Mouse (Mus musculus) CH12.LX (cell line): ENCODE measurements around the gene Tmem178. TPM values are rescaled to one million over a fixed set of nuclear protein-coding genes. Genes with fewer than 3 reads are reported as not detected.

ENCODE experiments used
- DNase-seq: peaks from one replicate; pipeline ENCODE4 v3.0.0-alpha.2; 2013; ENCODE audit errors: extremely low read depth
- H3K27ac ChIP-seq: 2 replicates; pipeline ENCODE4 v1.5.1; 2012; ENCODE audit warnings: low read depth, mild to moderate bottlenecking, control low read depth, moderate library complexity; ENCODE audit not compliant: insufficient read depth
- H3K27me3 ChIP-seq: replicated peaks from 2 replicates; pipeline ENCODE3; 2012; ENCODE audit warnings: inconsistent platforms
- H3K36me3 ChIP-seq, 2 experiments: replicated peaks in 1 of 2; 2 replicates each; pipeline versions ENCODE3 to v1.6.1; 2012; ENCODE audit warnings: inconsistent platforms in 1 of 2, low read length in 1 of 2, mild to moderate bottlenecking in 1 of 2, mixed read lengths in 1 of 2, moderate library complexity in 1 of 2; ENCODE audit not compliant: control insufficient read depth in 1 of 2, insufficient read depth in 1 of 2
- H3K4me1 ChIP-seq, 2 experiments: 2 replicates each; pipeline ENCODE4 v1.6.1; 2012; ENCODE audit warnings: inconsistent platforms in 1 of 2, moderate library complexity in 1 of 2; ENCODE audit not compliant: insufficient read depth in 2 of 2, control insufficient read depth in 1 of 2
- H3K4me2 ChIP-seq: 2 replicates; pipeline ENCODE4 v1.6.1; 2012; ENCODE audit warnings: low read depth, mild to moderate bottlenecking, control low read depth; ENCODE audit not compliant: poor library complexity, insufficient read depth, severe bottlenecking
- H3K4me3 ChIP-seq, 3 experiments: fragments of 150-350 bp in 1 of 3; sonication (generic) in 1 of 3; replicated peaks in 1 of 3; 2 replicates each; pipeline versions ENCODE3 to v1.5.1; 2011 to 2012; ENCODE audit warnings: low read depth in 2 of 3, low read length in 2 of 3, mild to moderate bottlenecking in 2 of 3, moderate library complexity in 2 of 3, control low read depth in 1 of 3, improper control_type of control experiment in 1 of 3, inconsistent platforms in 1 of 3, mixed read lengths in 1 of 3; ENCODE audit not compliant: poor library complexity in 1 of 3
- H3K79me2 ChIP-seq: replicated peaks from 2 replicates; pipeline ENCODE4 v1.6.1; 2012; ENCODE audit warnings: mild to moderate bottlenecking, moderate library complexity; ENCODE audit not compliant: control insufficient read depth, poor library complexity, insufficient read depth, severe bottlenecking; ENCODE audit errors: extremely low read depth
- H3K9ac ChIP-seq: 2 replicates; pipeline ENCODE4 v1.6.1; 2012; ENCODE audit warnings: low read depth, mild to moderate bottlenecking, control low read depth, moderate library complexity; ENCODE audit not compliant: insufficient read depth
- H3K9me3 ChIP-seq: replicated peaks from 2 replicates; pipeline ENCODE3; 2012; ENCODE audit warnings: low read length, inconsistent platforms, mixed read lengths
- BHLHE40 ChIP-seq: IDR thresholded peaks from 2 replicates; pipeline ENCODE4 v1.6.1; 2011; ENCODE audit warnings: mild to moderate bottlenecking, low read depth, low read length, improper control_type of control experiment
- CHD2 ChIP-seq: IDR thresholded peaks from 2 replicates; pipeline ENCODE4 v1.6.1; 2011; ENCODE audit warnings: low read length, improper control_type of control experiment
- CTCF ChIP-seq, 2 experiments: IDR thresholded peaks in 1 of 2; conservative IDR thresholded peaks in 1 of 2; 2 replicates each; pipeline ENCODE4 v1.5.1; 2011 to 2012; ENCODE audit warnings: low read depth in 2 of 2, low read length in 2 of 2, improper control_type of control experiment in 1 of 2, inconsistent platforms in 1 of 2, mild to moderate bottlenecking in 1 of 2, moderate library complexity in 1 of 2
- E2F4 ChIP-seq: IDR thresholded peaks from 2 replicates; pipeline ENCODE4 v1.6.1; 2011; ENCODE audit warnings: low read depth, low read length, improper control_type of control experiment; ENCODE audit not compliant: insufficient replicate concordance
- ELF1 ChIP-seq: IDR thresholded peaks from 2 replicates; pipeline ENCODE4 v1.6.1; 2014; ENCODE audit warnings: low read depth, mild to moderate bottlenecking, inconsistent platforms, low read length, improper control_type of control experiment
- EP300 ChIP-seq: IDR thresholded peaks from 2 replicates; pipeline ENCODE4 v1.6.1; 2011; ENCODE audit warnings: low read length, improper control_type of control experiment
- GABPA ChIP-seq: IDR thresholded peaks from 2 replicates; pipeline ENCODE4 v1.6.1; 2012; ENCODE audit warnings: low read depth, low read length, improper control_type of control experiment, inconsistent platforms; ENCODE audit not compliant: insufficient replicate concordance
- HCFC1 ChIP-seq: IDR thresholded peaks from 2 replicates; pipeline ENCODE4 v1.6.1; 2012; ENCODE audit warnings: low read depth, mild to moderate bottlenecking, inconsistent platforms, low read length, improper control_type of control experiment
- IRF4 ChIP-seq: IDR thresholded peaks from 2 replicates; pipeline ENCODE4 v1.6.1; 2014; ENCODE audit warnings: low read depth, mild to moderate bottlenecking, inconsistent platforms, low read length, improper control_type of control experiment
- JUN ChIP-seq: IDR thresholded peaks from 2 replicates; pipeline ENCODE4 v1.6.1; 2011; ENCODE audit warnings: low read depth, mild to moderate bottlenecking, low read length, improper control_type of control experiment, moderate library complexity; ENCODE audit not compliant: insufficient read depth
- JUND ChIP-seq: conservative IDR thresholded peaks from 2 replicates; pipeline ENCODE4 v1.6.1; 2011; ENCODE audit warnings: low read depth, low read length, improper control_type of control experiment
- KAT2A ChIP-seq: IDR thresholded peaks from 2 replicates; pipeline ENCODE4 v1.6.1; 2012; ENCODE audit warnings: low read length, improper control_type of control experiment, inconsistent platforms; ENCODE audit not compliant: insufficient replicate concordance
- MAFK ChIP-seq: IDR thresholded peaks from 2 replicates; pipeline ENCODE4 v1.6.1; 2011; ENCODE audit warnings: low read length, improper control_type of control experiment; ENCODE audit not compliant: insufficient replicate concordance
- MAX ChIP-seq: IDR thresholded peaks from 2 replicates; pipeline ENCODE4 v1.6.1; 2011; ENCODE audit warnings: low read length, improper control_type of control experiment
- MEF2A ChIP-seq: IDR thresholded peaks from 2 replicates; pipeline ENCODE4 v1.6.1; 2014; ENCODE audit warnings: low read depth, mild to moderate bottlenecking, inconsistent platforms, low read length, improper control_type of control experiment, borderline replicate concordance
- MXI1 ChIP-seq: IDR thresholded peaks from 2 replicates; pipeline ENCODE4 v1.6.1; 2011; ENCODE audit warnings: mild to moderate bottlenecking, low read depth, low read length, improper control_type of control experiment
- MYC ChIP-seq: IDR thresholded peaks from 2 replicates; pipeline ENCODE4 v1.6.1; 2011; ENCODE audit warnings: low read depth, mild to moderate bottlenecking, improper control_type of control experiment, low read length
- NELFE ChIP-seq: IDR thresholded peaks from 2 replicates; pipeline ENCODE4 v1.6.1; 2011; ENCODE audit warnings: low read depth, low read length, improper control_type of control experiment
- NRF1 ChIP-seq: IDR thresholded peaks from 2 replicates; pipeline ENCODE4 v1.6.1; 2014; ENCODE audit warnings: low read depth, mild to moderate bottlenecking, inconsistent platforms, low read length, improper control_type of control experiment, moderate library complexity
- PAX5 ChIP-seq: IDR thresholded peaks from 2 replicates; pipeline ENCODE4 v1.6.1; 2012; ENCODE audit warnings: low read length, inconsistent platforms, mixed read lengths
- POLR2A ChIP-seq: IDR thresholded peaks from 2 replicates; pipeline ENCODE4 v1.6.1; 2011; ENCODE audit warnings: low read depth, mild to moderate bottlenecking, improper control_type of control experiment, low read length
- POLR2AphosphoS2 ChIP-seq: IDR thresholded peaks from 2 replicates; pipeline ENCODE4 v1.6.1; 2011; ENCODE audit warnings: low read depth, low read length, improper control_type of control experiment
- RAD21 ChIP-seq: IDR thresholded peaks from 2 replicates; pipeline ENCODE4 v1.6.1; 2011; ENCODE audit warnings: low read depth, mild to moderate bottlenecking, low read length, improper control_type of control experiment, moderate library complexity
- RCOR1 ChIP-seq: conservative IDR thresholded peaks from 2 replicates; pipeline ENCODE4 v1.6.1; 2012; ENCODE audit warnings: low read depth, mild to moderate bottlenecking, inconsistent platforms, low read length, improper control_type of control experiment
- SIN3A ChIP-seq: IDR thresholded peaks from 2 replicates; pipeline ENCODE4 v1.6.1; 2012; ENCODE audit warnings: low read length, improper control_type of control experiment, inconsistent platforms
- SMC3 ChIP-seq: IDR thresholded peaks from 2 replicates; pipeline ENCODE4 v1.6.1; 2011; ENCODE audit warnings: low read depth, low read length, improper control_type of control experiment
- TBP ChIP-seq: conservative IDR thresholded peaks from 2 replicates; pipeline ENCODE4 v1.6.1; 2011; ENCODE audit warnings: low read depth, low read length, improper control_type of control experiment
- TCF12 ChIP-seq: IDR thresholded peaks from 2 replicates; pipeline ENCODE4 v1.6.1; 2014; ENCODE audit warnings: low read depth, mild to moderate bottlenecking, inconsistent platforms, low read length, improper control_type of control experiment
- ZC3H11A ChIP-seq: IDR thresholded peaks from 2 replicates; pipeline ENCODE4 v1.6.1; 2012; ENCODE audit warnings: low read depth, mild to moderate bottlenecking, inconsistent platforms, low read length, improper control_type of control experiment
- ZKSCAN1 ChIP-seq: IDR thresholded peaks from 2 replicates; pipeline ENCODE4 v1.6.1; 2012; ENCODE audit warnings: low read depth, inconsistent platforms, low read length, improper control_type of control experiment, borderline replicate concordance
- ZMIZ1 ChIP-seq: IDR thresholded peaks from 2 replicates; pipeline ENCODE4 v1.6.1; 2012; ENCODE audit warnings: low read depth, mild to moderate bottlenecking, inconsistent platforms, low read length, improper control_type of control experiment
- ZNF384 ChIP-seq: IDR thresholded peaks from 2 replicates; pipeline ENCODE4 v1.6.1; 2012; ENCODE audit warnings: low read depth, low read length, improper control_type of control experiment, inconsistent platforms
- dilution Hi-C: fragments of 300-500 bp; cut with MboI; formaldehyde crosslinking; loops from 2 replicates; pipeline ENCODE4 v1.14.3; 2020; ENCODE audit warnings: low sequenced_read_pairs; ENCODE audit not compliant: extremely low pct_unique_long_range_greater_than_20kb, extremely low pct_ligation_motif_present
- in situ Hi-C: fragments of 300-500 bp; cut with MboI; formaldehyde crosslinking; loops from 3 replicates; pipeline ENCODE4 v1.14.3; 2019; ENCODE audit warnings: low sequenced_read_pairs, low pct_ligation_motif_present, low pct_unique_long_range_greater_than_20kb, mixed read lengths
- polyA plus RNA-seq: library from polyadenylated mRNA; unstranded; fragments of >175 nt; gene quantifications from 2 replicates; pipeline ENCODE4 v1.2.1, GENCODE M21; 2012; ENCODE audit warnings: low read depth; ENCODE audit not compliant: insufficient read length
- total RNA-seq, 2 experiments: library from RNA; depleted of rRNA; stranded (reverse); fragments of 300-350 nt in 1 of 2; fragments of >200 nt in 1 of 2; gene quantifications; 2 replicates each; pipeline ENCODE4 v1.2.3; 2012 to 2014

The Tmem178 gene
- total and polyA plus RNA-seq, 3 experiments: not detected

DNA sequence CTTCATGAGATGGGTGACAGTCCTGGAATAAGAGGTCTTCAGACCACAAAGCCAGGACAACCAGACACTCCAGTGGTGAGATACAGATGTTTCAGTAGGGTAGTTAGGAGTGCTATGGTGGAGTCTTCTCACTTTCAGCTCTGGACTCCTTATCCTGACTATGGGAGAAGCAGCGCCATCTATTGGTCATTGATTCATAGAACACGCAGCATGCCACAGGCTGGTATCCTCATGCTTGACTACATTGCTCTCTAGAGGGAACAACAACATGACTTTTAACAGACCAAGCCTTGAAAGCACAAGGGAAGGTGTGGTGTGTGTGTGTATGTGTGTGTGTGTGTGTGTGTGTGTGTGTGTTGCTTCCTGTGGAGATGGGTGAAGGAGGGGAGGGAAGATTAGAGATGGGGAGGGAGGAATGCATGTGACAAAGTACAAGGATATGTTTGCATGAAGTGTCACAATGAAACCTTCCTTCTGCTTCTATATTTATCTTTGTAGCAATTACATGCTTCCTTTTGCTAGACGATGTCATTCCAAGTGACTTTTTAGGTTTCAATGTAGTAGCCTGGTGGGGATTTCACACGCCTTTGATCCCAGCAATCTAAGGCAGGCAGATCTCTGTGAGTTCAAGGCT lies 71.5 kb downstream of the Tmem178 start:
- H3K27ac ChIP-seq: no peak overlapping the region
- H3K4me1 ChIP-seq: no peaks in the 10 kb centered on the region
- no peak overlapping the region for H3K4me3 ChIP-seq
- peak; percentile 77 for DNase-seq
- no peak for TF ChIP-seq ELF1
- TF ChIP-seq ZKSCAN1: no peak
- TF ChIP-seq HCFC1: no peak
- no peak for TF ChIP-seq GABPA
- TF ChIP-seq MAFK: no peak
- TF ChIP-seq EP300: no peak
- 0 out of 2 replicates have a peak, but pooled peaks have one; percentile 23 for TF ChIP-seq MAX
- peak; percentile 76 to 78 for TF ChIP-seq CTCF (conservative IDR thresholded peaks at IDR 0.05 in 1 of 2, IDR thresholded peaks at IDR 0.05 in 1 of 2; ENCODE audit: low read depth in 2 of 2, low read length in 2 of 2)
- peak; percentile 72; the same call in 1 of the 2 replicates for TF ChIP-seq MYC
- peak; percentile 31; the same call in 1 of the 2 replicates for TF ChIP-seq IRF4
- no peak for TF ChIP-seq POLR2A
- no peak for TF ChIP-seq RCOR1
- TF ChIP-seq BHLHE40: no peak
- peak; percentile 66 for TF ChIP-seq RAD21
- no peak for TF ChIP-seq ZC3H11A
- TF ChIP-seq E2F4: no peak
- TF ChIP-seq CHD2: no peak
- no peak for TF ChIP-seq TCF12
- TF ChIP-seq JUND: no peak
- no peak for TF ChIP-seq NRF1
- TF ChIP-seq NELFE: no peak; the same call in 1 of the 2 replicates
- no peak for TF ChIP-seq MEF2A
- TF ChIP-seq SMC3: peak; percentile 58
- TF ChIP-seq PAX5: no peak
- TF ChIP-seq KAT2A: no peak
- no peak for TF ChIP-seq MXI1
- no peak for TF ChIP-seq POLR2AphosphoS2
- no peak for TF ChIP-seq TBP
- TF ChIP-seq ZMIZ1: no peak
- TF ChIP-seq ZNF384: no peak
- no peak for TF ChIP-seq SIN3A
- TF ChIP-seq JUN: no peak
- no peak overlapping the region for H3K9ac ChIP-seq
- no peaks in the 10 kb centered on the region for H3K27me3 ChIP-seq
- peaks cover 0 to 1% of the 10 kb centered on the region in 2 experiments for H3K36me3 ChIP-seq
- in situ Hi-C loops: no loop called here
- H3K79me2 ChIP-seq: no peaks in the 10 kb centered on the region
- dilution Hi-C loops: no loop called here
- H3K4me2 ChIP-seq: no peak overlapping the region
- no peaks in the 10 kb centered on the region for H3K9me3 ChIP-seq
